8 mouse cellular contexts compared by ENCODE assay signal in the genomic region with DNA sequence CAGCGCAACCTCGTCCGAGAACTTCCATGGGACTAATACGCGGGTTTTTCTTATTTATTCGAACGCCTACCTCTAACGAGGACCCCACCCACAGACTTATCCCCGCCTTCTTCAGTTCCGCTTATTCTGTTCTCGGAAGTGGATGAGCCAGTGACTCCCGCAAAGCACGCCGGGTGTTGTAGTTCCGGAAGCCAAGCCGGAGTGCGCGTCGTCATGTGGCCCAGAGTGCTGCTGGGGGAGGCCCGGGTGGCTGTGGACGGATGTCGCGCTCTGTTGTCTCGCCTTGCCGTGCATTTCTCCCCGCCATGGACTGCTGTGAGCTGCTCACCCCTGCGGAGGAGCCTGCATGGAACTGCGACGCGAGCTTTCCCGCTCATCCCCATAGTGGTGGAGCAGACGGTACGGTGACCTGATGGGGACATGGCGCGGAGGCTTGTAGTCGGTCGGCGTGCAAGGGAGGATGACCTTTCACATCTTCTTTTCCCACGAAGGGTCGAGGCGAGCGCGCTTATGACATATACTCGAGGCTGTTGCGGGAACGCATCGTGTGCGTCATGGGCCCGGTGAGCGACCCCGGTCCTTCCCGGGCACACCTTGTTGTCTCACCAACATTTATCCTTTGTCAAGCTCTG. TPM values are rescaled to one million over a fixed set of nuclear protein-coding genes. Genes with fewer than 3 reads are reported as not detected.
DNase-seq lines count a peak whose midpoint lies in the region; ATAC-seq and TF ChIP-seq lines count a peak whose summit lies in the region.

A gene (plus strand): TSS at position 191 of the 632 bp plus-strand sequence.

- peak; percentile 91 for ATAC-seq in G1E (ENCODE audit: extremely low read depth, insufficient number of reproducible peaks, low FRiP score, poor library complexity, severe bottlenecking)
- peak; percentile 98 for ATAC-seq in forebrain, embryonic 16.5 days
- ATAC-seq in lung, embryonic 14.5 days (ENCODE audit: insufficient read depth) = peak; percentile 97

- H3K4me1 ChIP-seq in G1E (ENCODE audit: insufficient read depth, low read depth, low read length) = peaks cover 38% of the 10 kb centered on the region
- peaks cover 13% of the 10 kb centered on the region for H3K4me1 ChIP-seq in forebrain, embryonic 16.5 days (replicated peaks; ENCODE audit: control insufficient read depth, insufficient read depth, low read length)
- peaks cover 5% of the 10 kb centered on the region; the same call in 1 of the 2 replicates for H3K4me1 ChIP-seq in lung, embryonic 14.5 days (ENCODE audit: insufficient read depth)
- peaks cover 12% of the 10 kb centered on the region for H3K4me1 ChIP-seq in olfactory bulb, adult 2 months (ENCODE audit: control insufficient read depth, insufficient read depth, low read length)
- H3K4me1 ChIP-seq in thymus, adult 2 months (replicated peaks; ENCODE audit: control insufficient read depth, insufficient read depth, low read length) = peaks cover 5% of the 10 kb centered on the region

- H3K27ac ChIP-seq in forebrain, embryonic 16.5 days (ENCODE audit: low read length) = peak within 1 kb of the TSS; percentile 73
- H3K27ac ChIP-seq in layer of hippocampus, adult 2 months = peak within 1 kb of the TSS; percentile 93
- H3K27ac ChIP-seq in lung, embryonic 14.5 days (ENCODE audit: low read depth) = peak within 1 kb of the TSS; percentile 67
- peak within 1 kb of the TSS; percentile 53 for H3K27ac ChIP-seq in olfactory bulb, adult 2 months (ENCODE audit: insufficient read depth, low read depth, low read length)
- H3K27ac ChIP-seq in thymus, adult 2 months (ENCODE audit: control insufficient read depth, insufficient read depth, low read length) = peak within 1 kb of the TSS; percentile 51

- H3K4me3 ChIP-seq in G1E (ENCODE audit: low read depth, low read length) = peak within 1 kb of the TSS; percentile 97
- peak within 1 kb of the TSS; percentile 69 for H3K4me3 ChIP-seq in forebrain, embryonic 16.5 days (replicated peaks; ENCODE audit: low read length)
- peak within 1 kb of the TSS; percentile 60 for H3K4me3 ChIP-seq in layer of hippocampus, adult 2 months
- H3K4me3 ChIP-seq in lung, embryonic 14.5 days (ENCODE audit: low read depth, low read length) = peak within 1 kb of the TSS; percentile 83
- peak within 1 kb of the TSS; percentile 71 for H3K4me3 ChIP-seq in olfactory bulb, adult 2 months (ENCODE audit: insufficient read depth, low read depth, low read length)
- H3K4me3 ChIP-seq in thymus, adult 2 months (ENCODE audit: control insufficient read depth, insufficient read depth, low read length) = peak within 1 kb of the TSS; percentile 81

- TF ChIP-seq POLR2A in olfactory bulb, adult 2 months (IDR thresholded peaks at IDR 0.05; ENCODE audit: insufficient read depth, low read depth, low read length) = peak; percentile 88
- peak; percentile 70; the same call in 1 of the 2 replicates for TF ChIP-seq POLR2A in thymus, adult 2 months (IDR thresholded peaks at IDR 0.05; ENCODE audit: control insufficient read depth, extremely low read depth, insufficient read depth, low read length, poor library complexity)

- H3K9me3 ChIP-seq in G1E (replicated peaks) = no peaks in the 10 kb centered on the region
- H3K9me3 ChIP-seq in forebrain, embryonic 16.5 days (ENCODE audit: control insufficient read depth, low read length) = no peaks in the 10 kb centered on the region
- no peaks in the 10 kb centered on the region for H3K9me3 ChIP-seq in lung, embryonic 14.5 days (ENCODE audit: low read depth, low read length)

- DNase-seq in G1E (ENCODE audit: low spot score) = peak; percentile 88
- peak; percentile 94 to 99 for DNase-seq in cerebellum, adult 18-20 months
- DNase-seq in heart, postnatal 36 days = peak; percentile 91 to 95
- peak; percentile 95 to 97 for DNase-seq in layer of hippocampus, adult 2 months (ENCODE audit: low spot score in 2 of 2)
- DNase-seq in lung, embryonic 14.5 days = peak; percentile 98
- DNase-seq in thymus, adult 2 months = peak; percentile 97

- H3K27me3 ChIP-seq in G1E (ENCODE audit: insufficient read depth, low read length) = peaks cover 15% of the 10 kb centered on the region
- H3K27me3 ChIP-seq in forebrain, embryonic 16.5 days (replicated peaks; ENCODE audit: control insufficient read depth, insufficient read depth, low read length) = no peaks in the 10 kb centered on the region
- H3K27me3 ChIP-seq in lung, embryonic 14.5 days (ENCODE audit: insufficient read depth, low read length) = no peaks in the 10 kb centered on the region
- no peaks in the 10 kb centered on the region for H3K27me3 ChIP-seq in thymus, adult 2 months (ENCODE audit: control insufficient read depth, insufficient read depth, low read length)

- under 1% methylated on average over 52 of the region's 52 CpGs for WGBS in forebrain, embryonic 16.5 days
- under 1% methylated on average over 52 of the region's 52 CpGs for WGBS in lung, embryonic 14.5 days
- WGBS in olfactory bulb, adult 2 months = under 1% methylated on average over 52 of the region's 52 CpGs
- WGBS in thymus, adult 2 months = under 1% methylated on average over 52 of the region's 52 CpGs

- TF ChIP-seq CTCF in G1E (IDR thresholded peaks at IDR 0.05; ENCODE audit: low read depth, low read length) = no peak
- TF ChIP-seq CTCF in layer of hippocampus, adult 2 months (conservative IDR thresholded peaks at IDR 0.05) = no peak
- TF ChIP-seq CTCF in lung, embryonic 14.5 days (IDR thresholded peaks at IDR 0.05; ENCODE audit: low read depth) = no peak
- TF ChIP-seq CTCF in olfactory bulb, adult 2 months (IDR thresholded peaks at IDR 0.05; ENCODE audit: insufficient read depth, low read depth, low read length) = no peak
- TF ChIP-seq CTCF in thymus, adult 2 months (IDR thresholded peaks at IDR 0.05; ENCODE audit: borderline replicate concordance, control insufficient read depth, extremely low read depth, insufficient read depth, low read length, poor library complexity) = 0 out of 2 replicates have a peak, but pooled peaks have one; percentile 8

- intact Hi-C loops in heart, postnatal 36 days (cut with DNase I) = loop anchor here (1.0 to 10.0 kb wide), 4 partner anchors 21 to 265 kb away; a partner anchor contains a TSS

- peak within 1 kb of the TSS; percentile 90 for H3K4me2 ChIP-seq in forebrain, embryonic 16.5 days (ENCODE audit: low read length)
- peak within 1 kb of the TSS; percentile 86 for H3K4me2 ChIP-seq in lung, embryonic 14.5 days

- H3K36me3 ChIP-seq in G1E (replicated peaks) = peaks cover 41% of the 10 kb centered on the region
- peaks cover 13% of the 10 kb centered on the region for H3K36me3 ChIP-seq in forebrain, embryonic 16.5 days (ENCODE audit: control insufficient read depth, insufficient read depth)
- peaks cover 38% of the 10 kb centered on the region for H3K36me3 ChIP-seq in lung, embryonic 14.5 days (ENCODE audit: insufficient read depth)
- peaks cover 9% of the 10 kb centered on the region; the same call in 1 of the 2 replicates for H3K36me3 ChIP-seq in thymus, adult 2 months (ENCODE audit: control insufficient read depth, insufficient read depth, low read length)

- H3K9ac ChIP-seq in forebrain, embryonic 16.5 days (replicated peaks; ENCODE audit: low read depth, low read length) = peak within 1 kb of the TSS; percentile 85
- H3K9ac ChIP-seq in lung, embryonic 14.5 days = peak within 1 kb of the TSS; percentile 77

RNA-seq across cellular contexts. Expression of the gene that starts here (rescaled TPM):
- total RNA-seq in G1E (2014; fragmentation: Nextera tagmentation) (48.1 and 58.4 TPM in 2 replicates), G1E (2017) (75.3 and 76.7 TPM in 2 replicates)
- 197 and 208 TPM in 2 replicates for polyA plus RNA-seq in G1E (2012)
- 153 and 178 TPM in 2 replicates for polyA plus RNA-seq in forebrain, embryonic 16.5 days (2015; fragmentation: Nextera tagmentation; extraction: Ambion mirVana)
- 10 to 100 TPM; 79.5 to 80.4 TPM for total RNA-seq in heart, postnatal 36 days (2021)
- 10 to 100 TPM; 70.3 to 71.1 TPM for total RNA-seq in layer of hippocampus, adult 2 months (2021)
- polyA plus RNA-seq in lung, embryonic 14.5 days (2014; fragmentation: Nextera tagmentation; extraction: Ambion mirVana) = 146 and 158 TPM in 2 replicates
- not detected in 2 replicates for polyA plus RNA-seq in olfactory bulb, adult 2 months (2012; ENCODE audit: insufficient read depth, insufficient read length, low replicate concordance, missing spikeins)
- polyA plus RNA-seq in thymus, adult 2 months (2012; rRNA removed) = 131 and 144 TPM in 2 replicates

Comparison
In these comparisons a context has a peak if more than half of its experiments do, and no peak if none do; other contexts are left out.
1. Peak in every context shown above with its lines: DNase-seq, ATAC-seq, H3K4me3 ChIP-seq and H3K27ac ChIP-seq.
2. RNA of the gene that starts here (polyA plus RNA-seq): 197 to 208 TPM in G1E, 153 to 178 TPM in forebrain, embryonic 16.5 days, 146 to 158 TPM in lung, embryonic 14.5 days and 131 to 144 TPM in thymus, adult 2 months; not detected in olfactory bulb, adult 2 months; every median in the first group is over 100 times any median in the second.